Mouse (Mus musculus): ENCODE measurements around the gene Pten.

DNA sequence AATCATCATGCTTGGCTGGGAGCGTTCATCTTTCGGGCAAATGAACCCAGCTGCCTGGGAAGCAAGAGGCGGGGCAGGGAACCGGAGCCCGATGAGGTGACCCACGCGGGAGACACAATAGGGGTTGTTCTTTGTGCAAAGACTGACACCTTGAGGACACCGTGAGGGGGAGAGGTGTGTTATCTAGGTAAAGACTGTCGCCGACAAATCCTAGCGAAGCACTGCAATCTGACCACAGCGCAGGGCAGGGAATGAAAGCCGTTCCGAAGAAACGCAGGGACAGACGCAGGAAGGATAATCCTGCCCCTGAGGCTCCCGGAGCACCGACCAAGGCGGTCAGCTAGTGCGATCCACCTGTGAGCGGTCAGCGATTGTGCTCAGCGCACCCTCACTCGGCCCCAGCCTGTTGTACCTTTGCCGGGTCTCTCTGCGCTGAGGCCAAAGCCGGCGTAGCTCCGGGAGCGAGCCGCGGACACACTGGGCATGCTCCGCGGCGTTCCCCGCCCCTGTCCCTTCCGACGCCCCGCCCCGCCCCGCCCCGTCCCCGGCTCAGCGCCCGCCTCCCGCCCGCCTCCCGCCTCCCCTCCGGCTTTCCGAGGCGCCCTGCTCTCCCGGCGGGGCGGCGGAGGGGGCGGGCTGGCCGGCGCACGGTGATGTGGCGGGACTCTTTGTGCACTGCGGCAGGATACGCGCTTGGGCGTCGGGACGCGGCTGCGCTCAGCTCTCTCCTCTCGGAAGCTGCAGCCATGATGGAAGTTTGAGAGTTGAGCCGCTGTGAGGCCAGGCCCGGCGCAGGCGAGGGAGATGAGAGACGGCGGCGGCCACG, at the start of gene Pten:
- TF ChIP-seq POLR2A (IDR thresholded peaks at IDR 0.05; ENCODE audit: borderline replicate concordance, insufficient read depth, low read length) = peak; percentile 78
- TF ChIP-seq CTCF (IDR thresholded peaks at IDR 0.05; ENCODE audit: borderline replicate concordance, insufficient read depth, low read depth, low read length) = no peak
